Mouse (Mus musculus): ENCODE measurements around the gene Cap2.

Gene Cap2

DNA sequence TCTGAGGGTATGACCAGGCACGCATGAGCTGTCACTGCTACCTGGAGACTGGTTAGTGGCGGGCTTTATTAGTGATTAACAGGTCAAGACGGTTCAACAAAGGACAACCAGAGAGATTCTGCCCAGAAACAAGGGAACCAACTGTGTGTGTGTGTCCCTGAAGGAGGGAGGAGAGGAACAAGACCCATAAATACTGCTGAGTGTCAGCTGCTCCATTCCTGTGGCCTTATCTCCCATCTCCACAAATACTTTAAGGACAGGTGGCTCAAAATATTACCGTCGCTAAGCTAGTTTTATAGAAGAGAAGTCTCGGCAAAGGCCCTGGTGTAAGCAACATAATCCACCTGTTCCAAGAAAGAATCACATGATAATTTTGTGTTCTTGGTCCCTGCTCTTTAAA is 127.7 kb downstream of the Cap2 start:
- no peak for DNase-seq (ENCODE audit: low spot score in 2 of 2)

DNA sequence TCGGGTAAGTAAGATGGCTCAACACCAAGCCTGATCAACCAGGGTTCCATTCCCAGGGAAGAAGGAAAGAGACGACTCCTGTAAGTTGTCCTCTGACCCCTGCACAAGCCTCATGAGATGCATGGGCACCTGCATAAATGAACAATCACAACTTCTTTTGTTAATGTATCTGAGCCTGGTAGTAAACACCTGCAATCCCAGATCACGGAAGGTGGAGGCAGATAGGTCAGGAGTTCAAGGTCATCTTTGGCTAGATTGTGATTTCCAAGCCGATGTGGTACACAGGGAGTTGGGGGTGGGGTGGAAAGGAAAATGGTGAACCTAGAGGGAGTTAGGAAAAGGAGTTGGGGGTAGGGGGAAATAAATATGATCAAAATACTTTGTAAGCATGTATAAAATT is 131.1 kb downstream of the Cap2 start:
- DNase-seq (ENCODE audit: low spot score in 2 of 2), result no peak

DNA sequence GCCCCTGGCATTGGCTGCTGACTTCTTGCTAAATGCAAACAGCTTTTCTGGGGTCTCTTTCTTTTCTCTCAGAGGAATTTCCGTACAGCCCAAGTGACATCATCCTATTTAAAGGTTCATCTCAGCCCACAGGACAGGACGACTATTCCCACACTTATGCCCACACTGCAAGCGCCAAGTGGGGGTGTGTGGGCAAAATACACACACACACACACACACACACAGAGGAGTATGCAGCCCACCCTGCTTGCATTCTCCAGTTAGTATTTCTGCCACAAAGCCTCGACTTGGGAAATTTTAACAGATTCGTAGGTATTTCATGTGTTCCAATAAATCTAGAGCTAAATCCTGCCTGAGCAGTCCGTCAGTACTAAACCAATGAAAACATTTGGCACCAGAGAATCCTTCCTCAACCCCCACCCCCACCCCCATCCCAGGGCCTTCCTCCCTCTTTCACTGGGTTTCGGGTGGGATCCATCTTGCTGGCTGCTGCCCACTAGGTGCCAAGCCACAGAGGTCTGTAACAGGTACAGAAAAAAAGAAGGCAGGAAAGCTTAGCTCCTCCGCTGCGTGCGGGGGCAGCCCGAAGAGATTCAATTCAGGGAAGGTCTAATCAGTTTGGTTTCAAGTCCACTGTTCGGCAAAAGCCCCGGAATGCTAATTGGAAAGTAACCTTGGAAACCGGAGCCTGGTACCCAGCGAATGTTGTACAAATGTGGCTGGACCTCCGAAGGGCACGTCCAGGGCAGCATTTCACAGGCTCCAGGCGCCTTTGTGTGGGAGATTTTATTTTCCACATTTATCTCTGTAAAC is 131.9 kb downstream of the Cap2 start:
- DNase-seq (ENCODE audit: low spot score in 2 of 2), result no peak

DNA sequence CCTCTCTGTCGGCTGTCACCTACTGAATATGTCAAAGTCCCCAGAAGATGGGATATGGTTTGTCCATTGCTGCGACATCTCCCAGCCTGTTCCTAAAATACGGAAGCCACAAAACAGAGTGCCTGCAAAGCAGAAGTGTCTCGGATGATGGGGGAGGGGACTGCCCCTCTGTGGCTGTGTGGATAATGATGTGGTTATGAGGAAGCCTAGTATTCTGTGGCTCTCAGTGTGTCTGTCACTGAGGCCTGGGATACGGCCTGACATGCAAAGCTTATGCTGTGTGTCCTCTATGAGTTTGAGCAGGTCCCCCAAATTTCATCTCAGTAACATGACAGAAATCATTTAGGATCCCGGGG is 132.5 kb downstream of the Cap2 start:
- DNase-seq (ENCODE audit: low spot score in 2 of 2), result peak in 1 of 2 experiments; percentile 7

DNA sequence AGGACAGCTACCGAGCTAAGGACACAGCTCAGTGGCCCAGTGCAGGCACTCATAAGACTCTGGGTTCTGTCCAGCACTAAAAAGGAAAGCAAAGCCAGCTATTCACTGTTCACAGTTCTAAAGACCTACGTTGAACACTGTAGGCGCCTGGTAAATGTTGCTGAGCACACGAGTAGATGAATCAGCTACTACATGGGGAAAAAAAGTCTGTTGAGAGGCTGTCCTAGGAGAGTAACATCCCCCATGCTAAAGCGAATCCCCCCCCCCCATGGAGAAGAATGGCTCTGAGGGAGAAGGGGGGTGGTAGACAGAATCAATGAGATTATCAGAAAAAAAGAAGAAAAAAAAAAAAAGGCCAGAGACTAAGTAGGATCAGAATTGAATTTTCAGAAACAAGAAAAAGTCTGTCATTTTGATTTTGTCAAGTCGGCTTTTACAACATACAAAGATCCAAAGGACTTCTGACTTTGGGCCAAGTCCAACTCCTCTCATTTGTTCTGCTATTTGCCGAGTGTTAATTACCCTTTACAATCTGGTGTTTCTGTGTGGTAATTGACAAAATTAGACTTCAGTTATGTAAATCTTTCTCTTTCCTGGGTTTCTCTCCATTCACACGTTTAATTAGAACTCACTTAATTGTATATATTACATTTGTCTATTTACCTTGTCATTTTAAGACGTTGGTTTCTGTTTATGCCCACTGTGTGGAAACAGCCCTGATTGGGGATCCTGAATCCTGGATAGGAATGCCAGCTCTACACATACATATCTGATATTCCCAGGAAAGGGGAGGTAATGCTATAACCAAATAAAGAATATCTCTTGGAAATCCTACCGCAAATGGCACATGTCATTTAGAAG is 139.2 kb downstream of the Cap2 start:
- no peak for DNase-seq (ENCODE audit: low spot score in 2 of 2)

DNA sequence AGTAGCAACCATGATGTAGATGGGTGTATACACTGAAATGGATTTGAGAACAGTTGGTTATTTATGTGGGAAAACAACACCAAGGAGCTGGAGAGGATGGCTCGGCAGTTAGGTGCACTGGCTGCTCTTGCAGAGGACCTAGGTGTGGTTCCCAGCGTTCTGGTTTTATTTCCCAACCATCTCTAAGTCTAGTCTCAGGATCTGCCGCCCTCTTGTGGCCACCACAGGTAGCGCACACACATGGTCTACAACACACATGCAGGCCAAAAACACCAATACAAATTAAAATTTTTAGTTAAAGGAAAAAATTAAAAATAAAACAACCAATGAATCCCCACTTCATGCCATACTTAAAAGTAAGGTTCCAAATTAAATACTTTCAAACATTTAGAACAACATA is 140.7 kb downstream of the Cap2 start:
- DNase-seq (ENCODE audit: low spot score in 2 of 2), result no peak

DNA sequence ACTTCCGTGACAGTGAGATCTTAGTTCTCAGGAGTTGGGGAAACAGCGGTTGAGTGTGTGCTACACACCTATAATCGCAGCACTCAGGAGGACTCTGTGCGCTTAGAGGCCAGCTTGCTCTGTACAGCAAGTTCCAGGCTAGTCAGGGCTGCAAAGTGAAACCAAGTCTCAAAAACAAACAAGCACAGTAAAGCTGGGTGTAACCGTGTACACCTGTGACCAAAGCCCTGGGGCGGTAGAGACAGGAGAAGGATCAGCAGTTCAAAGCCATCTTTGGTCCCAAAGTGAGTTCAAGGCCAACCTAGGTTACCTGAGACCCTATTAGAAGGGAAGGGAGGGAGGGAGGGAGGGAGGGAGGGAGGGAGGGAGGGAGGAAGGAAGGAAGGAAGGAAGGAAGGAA is 142.5 kb downstream of the Cap2 start:
- DNase-seq (ENCODE audit: low spot score in 2 of 2), result no peak

DNA sequence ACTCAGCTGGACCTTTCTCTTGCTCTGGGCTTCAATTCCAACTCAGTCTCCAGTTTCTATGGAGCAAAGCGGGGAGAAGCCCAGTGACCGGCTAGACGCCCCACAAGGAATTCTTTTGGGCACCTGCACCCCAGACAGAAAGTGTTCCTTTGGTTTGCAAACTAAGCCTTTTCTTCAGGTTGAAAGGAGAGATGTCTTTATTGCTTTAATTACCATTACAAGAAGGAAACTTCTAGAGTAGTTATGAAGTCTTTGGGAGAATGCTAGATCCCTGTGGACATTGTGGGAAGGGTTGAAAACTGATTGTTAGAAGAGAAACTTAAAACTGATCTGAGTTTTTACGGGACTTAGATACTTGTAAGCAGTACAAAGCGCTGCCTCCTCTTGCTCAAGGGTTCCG is 143.8 kb downstream of the Cap2 start:
- no peak for DNase-seq (ENCODE audit: low spot score in 2 of 2)

DNA sequence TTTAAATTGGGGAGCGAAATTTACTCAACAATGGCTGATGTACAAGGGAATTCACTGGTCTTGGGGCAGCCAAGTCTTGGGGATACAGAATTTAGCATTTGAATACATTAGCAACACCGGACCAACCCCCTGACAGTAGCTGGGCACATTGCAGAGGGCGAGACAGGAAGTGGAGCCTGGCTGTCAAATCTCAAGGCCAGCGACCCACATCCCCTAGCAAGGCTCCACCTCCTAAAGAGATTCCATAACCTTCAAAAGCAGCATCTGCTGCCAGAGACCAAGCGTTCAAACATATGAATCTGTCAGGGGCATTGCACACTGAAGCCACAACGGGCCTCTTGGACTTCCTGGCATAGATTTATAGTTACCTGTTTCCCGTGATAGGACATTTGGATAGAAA is 150.2 kb downstream of the Cap2 start:
- DNase-seq (ENCODE audit: low spot score in 2 of 2), result no peak

DNA sequence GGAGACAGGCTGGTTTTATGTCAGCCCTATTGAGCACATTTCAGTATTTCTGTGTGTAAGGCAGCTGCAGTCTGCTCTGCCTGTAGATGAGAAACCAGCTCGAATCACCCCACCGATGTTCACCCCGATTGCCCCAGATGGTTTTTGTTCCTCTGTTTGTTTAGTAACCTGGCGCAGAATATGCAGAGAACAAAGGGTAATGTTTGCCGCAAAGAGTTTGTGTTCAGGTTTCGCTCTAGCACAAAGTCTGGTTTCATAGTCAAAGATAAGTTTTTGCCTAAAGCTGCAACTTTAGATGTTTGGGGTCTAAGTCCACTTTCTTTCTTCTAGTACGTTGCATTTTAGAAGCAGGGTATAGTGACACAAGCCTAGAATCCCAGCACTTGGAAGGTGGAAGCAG is 151.0 kb downstream of the Cap2 start:
- no peak for DNase-seq (ENCODE audit: low spot score in 2 of 2)

DNA sequence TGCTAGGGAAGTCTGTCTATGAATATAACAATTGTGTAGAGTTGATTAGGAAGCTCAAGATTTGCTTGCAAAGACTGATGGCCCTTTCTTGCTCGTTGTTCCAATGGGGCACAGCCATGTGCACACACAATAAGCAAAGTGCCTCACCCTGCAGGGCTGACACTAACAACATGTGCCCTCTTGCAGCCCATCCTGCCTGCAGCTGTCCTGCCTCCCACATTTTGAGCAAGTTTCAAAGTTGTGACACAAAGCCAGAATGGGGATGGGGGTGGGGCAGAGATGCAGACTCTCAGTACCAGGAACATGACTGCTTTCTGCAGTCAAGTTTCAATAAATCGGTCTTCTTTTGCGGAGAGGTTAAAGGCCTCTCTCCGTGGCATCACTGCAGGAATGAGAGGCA is 152.0 kb downstream of the Cap2 start:
- DNase-seq (ENCODE audit: low spot score in 2 of 2), result no peak

DNA sequence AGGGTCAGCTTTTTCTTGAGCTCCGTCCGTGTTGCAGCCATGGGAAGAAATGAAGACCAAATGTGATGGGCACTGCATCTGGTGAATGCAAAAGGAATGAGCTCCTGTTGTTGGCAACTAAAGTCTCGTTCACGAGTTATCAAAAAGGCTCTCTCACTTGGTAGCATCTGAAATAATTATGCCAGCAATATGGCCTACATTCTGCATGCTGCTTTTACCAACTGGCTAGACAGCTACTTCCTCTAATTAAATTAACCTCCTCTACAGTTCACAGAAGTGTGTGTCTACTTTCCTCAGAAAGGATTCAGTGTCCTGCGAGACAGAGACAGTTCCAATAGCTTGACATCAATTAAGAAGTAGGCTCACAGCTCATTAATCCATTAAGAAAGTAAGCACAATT is 152.9 kb downstream of the Cap2 start:
- DNase-seq (ENCODE audit: low spot score in 2 of 2), result no peak

DNA sequence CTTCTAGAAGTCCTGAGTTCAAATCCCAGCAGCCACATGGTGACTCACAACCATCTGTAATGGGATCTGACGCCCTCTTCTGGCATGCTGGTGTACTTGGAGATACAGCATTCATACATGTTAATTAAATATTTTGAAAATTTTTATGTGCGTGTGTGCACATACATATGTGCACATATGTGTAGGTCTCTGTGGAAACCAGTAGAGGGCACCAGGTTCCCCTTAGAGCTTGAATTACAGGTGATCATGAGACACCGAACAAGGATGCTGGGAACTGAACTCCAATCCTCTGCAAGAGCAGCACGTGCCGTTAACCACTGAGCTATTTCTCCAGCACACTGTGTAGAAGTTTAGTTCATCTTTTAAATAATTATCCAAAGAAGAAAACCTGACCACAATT is 157.6 kb downstream of the Cap2 start:
- no peak for DNase-seq (ENCODE audit: low spot score in 2 of 2)

DNA sequence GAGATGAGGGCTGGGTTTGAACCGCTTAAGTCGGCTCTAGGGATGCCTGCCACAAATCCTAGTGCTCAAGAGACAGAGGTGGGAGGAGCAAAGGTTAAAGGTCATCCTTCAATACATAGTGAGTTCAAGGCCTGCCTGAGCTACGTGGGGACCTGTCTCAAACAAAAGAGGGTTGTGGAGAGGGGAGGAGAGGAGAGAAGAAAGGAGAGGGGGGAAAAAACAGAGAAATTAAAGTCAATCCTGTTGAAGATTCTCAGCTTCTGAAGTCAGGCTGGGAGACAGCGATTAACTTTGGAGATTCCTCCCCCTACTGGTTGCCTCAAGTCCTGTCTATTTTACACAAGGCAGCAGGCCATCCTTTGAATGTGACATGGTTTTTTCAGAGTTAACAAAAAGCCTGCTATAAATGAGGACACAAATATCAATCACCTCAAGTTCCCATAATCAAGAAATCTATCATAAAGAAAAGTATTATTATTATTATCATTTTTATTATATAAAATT is 161.9 kb downstream of the Cap2 start:
- DNase-seq (ENCODE audit: low spot score in 2 of 2), result peak in 1 of 2 experiments; percentile 11

DNA sequence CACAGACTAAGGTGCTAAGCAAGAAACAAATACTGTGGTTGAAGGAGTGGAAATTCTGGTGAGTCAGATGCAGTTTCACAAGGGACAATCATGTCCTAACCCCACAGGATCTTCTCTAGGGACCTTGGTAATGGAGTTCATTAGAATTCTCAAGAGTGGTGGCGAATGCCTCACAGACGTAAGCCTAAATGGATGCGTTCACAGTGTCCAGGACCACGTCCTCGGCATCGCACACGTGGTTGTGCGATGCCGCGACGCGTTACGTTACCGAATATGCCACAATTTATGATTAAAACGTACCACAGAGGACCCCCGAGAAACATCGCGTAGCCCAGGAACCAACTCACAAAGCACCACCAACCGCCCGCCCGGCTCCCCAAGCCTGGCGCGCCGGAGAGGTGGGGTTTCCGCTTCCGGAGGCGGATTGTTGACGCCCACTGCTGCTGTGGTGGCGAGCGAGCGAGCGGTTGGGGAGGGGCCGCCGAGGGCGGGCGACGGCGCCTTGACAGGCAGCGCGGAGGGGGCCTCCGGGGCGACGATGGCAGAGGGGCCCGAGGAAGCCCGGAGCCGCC is 167.5 kb downstream of the Cap2 start, which contains the start of gene Fam8a1:
Fam8a1 (plus strand) TSS at position 475 of the 572 bp plus-strand sequence.
- peak; percentile 84 to 89 for DNase-seq (ENCODE audit: low spot score in 2 of 2)

DNA sequence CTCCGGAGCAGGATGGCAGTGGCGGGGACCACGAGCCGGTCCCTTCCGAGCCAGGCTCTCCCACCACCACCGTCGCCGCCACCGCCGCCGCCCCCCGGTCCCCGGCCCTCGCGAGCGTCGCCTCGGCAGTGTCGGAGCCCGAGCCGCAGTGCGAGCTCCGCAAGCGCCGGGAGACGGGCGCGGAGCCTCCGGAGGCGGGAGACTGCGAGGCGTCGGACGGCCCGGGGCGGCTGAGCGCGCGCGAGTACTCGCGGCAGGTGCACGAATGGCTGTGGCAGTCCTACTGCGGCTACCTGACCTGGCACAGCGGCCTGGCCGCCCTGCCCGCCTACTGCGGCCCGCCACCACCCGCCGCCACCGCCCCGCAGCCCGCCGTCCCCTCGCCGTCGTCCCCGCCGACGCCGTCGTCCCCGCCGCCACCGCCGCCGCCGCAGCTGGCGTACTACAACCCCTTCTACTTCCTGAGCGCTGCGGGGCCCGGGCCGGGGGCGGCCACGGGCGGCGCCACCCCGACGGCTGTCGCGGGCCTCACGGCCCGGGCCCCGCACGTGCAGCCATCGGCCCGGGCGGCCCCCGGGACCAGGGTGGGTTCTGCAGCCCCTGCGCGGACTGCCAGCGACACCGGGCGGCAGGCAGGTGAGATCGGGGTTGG is 168.1 kb downstream of the Cap2 start:
- DNase-seq (ENCODE audit: low spot score in 2 of 2), result peak in 1 of 2 experiments; percentile 11

DNA sequence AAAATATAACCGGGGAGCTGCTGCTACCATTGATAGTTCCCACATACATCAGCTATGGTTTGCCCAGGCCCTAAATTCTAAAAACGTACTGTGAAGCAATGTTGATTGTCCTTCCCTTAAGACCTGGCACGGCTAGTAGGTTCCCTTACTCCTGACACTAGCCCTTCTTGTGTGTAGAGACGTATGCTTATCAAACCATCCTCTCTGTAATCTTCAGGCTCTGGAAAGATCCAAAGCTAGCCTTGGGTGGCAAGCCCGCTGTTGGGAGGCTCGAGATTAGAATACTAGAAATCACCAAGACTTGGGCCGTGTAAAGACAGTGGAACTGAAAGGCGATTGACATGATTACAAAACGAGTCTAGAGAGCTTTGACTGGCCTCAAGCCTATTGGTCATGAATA is 168.9 kb downstream of the Cap2 start:
- DNase-seq (ENCODE audit: low spot score in 2 of 2), result no peak

DNA sequence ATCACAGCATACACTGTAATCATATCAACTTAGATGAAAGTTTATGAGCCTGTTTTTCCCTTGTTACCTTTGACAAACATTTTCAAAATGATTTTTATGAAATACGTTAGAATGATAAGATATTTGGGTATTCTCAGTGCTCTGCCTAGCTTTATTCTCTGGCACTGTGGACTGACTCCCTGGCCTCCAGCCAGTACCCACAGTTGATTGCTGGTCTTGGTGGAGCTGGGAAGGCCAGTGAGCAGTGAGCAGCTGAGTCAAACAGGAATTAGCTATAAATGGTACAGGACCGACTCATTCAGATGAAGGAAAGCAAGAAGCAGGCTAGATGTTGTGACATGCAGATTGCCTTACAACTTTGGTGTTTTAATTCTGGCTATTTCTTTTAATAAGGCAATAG is 173.0 kb downstream of the Cap2 start:
- DNase-seq (ENCODE audit: low spot score in 2 of 2), result no peak

DNA sequence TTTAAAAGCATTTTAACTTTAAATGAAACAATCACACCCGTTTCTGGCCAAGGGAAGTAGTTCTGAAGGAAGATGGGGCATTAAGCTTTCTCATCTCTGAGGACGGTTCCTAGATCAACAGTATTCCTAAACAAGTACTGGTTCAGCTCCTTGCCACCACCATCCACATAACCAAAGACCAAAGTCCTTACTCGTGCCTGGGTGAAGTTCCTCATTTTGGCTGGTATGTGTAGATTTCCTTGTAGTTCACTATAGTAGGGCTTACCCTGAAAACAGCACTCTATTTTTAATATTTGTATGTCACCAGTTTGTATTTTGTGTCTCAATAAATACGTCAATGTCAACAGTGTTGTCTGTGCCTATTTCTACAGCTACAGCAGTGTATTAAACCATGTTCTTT is 176.1 kb downstream of the Cap2 start:
- DNase-seq (ENCODE audit: low spot score in 2 of 2), result no peak

DNA sequence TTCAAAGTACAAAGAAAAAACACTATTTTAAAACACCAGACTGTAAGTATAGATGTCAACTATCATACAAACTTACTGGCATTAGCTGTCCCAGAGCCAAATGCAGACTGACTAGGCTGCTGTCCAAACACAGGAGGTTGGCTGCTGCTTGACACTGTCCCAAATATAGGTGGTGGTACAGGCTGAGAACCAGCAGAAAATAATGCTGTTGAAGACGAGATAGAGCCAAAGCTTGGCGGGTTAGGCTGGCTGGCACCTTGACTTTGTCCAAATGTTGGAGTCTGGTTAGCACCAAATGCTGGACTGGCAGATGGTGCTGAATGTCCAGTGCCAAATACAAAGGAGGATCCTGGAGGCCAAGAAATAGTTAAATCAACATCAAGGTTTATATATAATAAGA is 181.3 kb downstream of the Cap2 start:
- DNase-seq (ENCODE audit: low spot score in 2 of 2), result no peak

DNA sequence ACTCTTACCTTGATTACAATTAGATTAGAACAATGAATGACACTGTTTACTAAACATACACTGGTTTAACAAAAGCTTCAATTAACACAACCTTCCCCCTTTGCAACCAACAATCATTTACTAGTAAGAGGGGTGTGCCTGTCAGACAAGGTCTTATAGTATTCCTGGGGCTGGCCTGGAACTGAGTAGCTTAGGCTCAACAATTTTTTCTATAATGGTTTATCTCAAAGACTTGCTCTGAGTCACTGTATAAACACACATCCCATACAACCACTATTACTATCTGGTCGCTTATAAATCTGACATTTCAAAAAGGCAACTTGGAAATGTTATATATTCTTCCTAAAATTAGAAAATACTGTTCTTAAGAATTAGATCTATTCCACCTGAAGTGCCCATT is 181.7 kb downstream of the Cap2 start:
- no peak for DNase-seq (ENCODE audit: low spot score in 2 of 2)

All from natural killer cell, adult 2 months (primary cell).